Mouse (Mus musculus) bone marrow, adult 2 months (tissue): ENCODE measurements at regions not wholly inside any gene's neighbourhood (a gene's known extent, or its start where the extent isn't known, plus 50 kb on each side); places are given as distances from the start of the nearest gene placed in this dataset.
"Not testable (repeated sequence)": the region's sequence is repeated elsewhere in the genome, so short reads cannot be mapped to it uniquely, and the experiment has no call there.

Experiments used
- H3K27ac ChIP-seq: fragments of 200-500 bp; 2 replicates; pipeline ENCODE4 v1.5.1; 2012; ENCODE audit warnings: low read depth, mild to moderate bottlenecking, control low read depth, inconsistent platforms, low read length; ENCODE audit not compliant: control insufficient read depth, poor library complexity, insufficient read depth
- H3K4me1 ChIP-seq: fragments of 200-500 bp; 2 replicates; pipeline ENCODE4 v1.6.1; 2011; ENCODE audit warnings: low read length; ENCODE audit not compliant: control insufficient read depth, insufficient read depth
- H3K4me3 ChIP-seq: fragments of 200-500 bp; replicated peaks from 2 replicates; pipeline ENCODE3; 2011; ENCODE audit warnings: mild to moderate bottlenecking, low read depth, low read length, control low read depth; ENCODE audit not compliant: control insufficient read depth
- CTCF ChIP-seq: fragments of 200-500 bp; IDR thresholded peaks from 2 replicates; pipeline ENCODE4 v1.5.1; 2011; ENCODE audit warnings: low read length, control low read depth; ENCODE audit not compliant: control insufficient read depth, insufficient read depth
- POLR2A ChIP-seq: fragments of 200-500 bp; IDR thresholded peaks from 2 replicates; pipeline ENCODE4 v1.6.1; 2011; ENCODE audit warnings: low read depth, mild to moderate bottlenecking, control low read depth, low read length, borderline replicate concordance; ENCODE audit not compliant: control insufficient read depth
- WGBS: fragments of 180-500 bp; shearing (Covaris S2); methylation state at CpG from one replicate; pipeline ENCODE4 v1.1.7; 2018; 5-methylcytosine and 5-hydroxymethylcytosine counted together

DNA sequence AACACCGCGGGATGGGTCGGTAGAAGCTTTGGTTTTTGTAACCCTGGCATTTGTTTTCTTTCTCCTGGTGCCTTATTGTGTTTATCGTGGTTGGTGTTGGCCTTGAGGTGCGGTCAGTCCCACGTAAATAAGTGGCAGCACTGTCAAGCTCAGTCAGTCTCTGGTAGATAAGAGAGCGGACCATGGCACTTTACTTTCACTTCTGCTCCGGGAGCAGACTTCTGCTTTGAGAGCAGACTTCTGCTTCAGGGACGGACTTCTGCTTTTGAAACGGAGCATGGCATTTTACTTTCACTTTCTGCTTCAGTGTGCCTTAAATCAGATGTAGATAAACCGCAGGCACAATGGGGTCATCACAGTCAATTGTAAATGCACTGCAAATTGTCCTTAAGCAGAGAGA is 54.3 kb upstream of the Ccdc66 start:
- peak overlapping the region; percentile 34; the same call in 1 of the 2 replicates for H3K27ac ChIP-seq
- WGBS: 27% methylated on average over 11 of the region's 11 CpGs
- peak overlapping the region; percentile 42 for H3K4me3 ChIP-seq
- not testable (repeated sequence) for H3K4me1 ChIP-seq

DNA sequence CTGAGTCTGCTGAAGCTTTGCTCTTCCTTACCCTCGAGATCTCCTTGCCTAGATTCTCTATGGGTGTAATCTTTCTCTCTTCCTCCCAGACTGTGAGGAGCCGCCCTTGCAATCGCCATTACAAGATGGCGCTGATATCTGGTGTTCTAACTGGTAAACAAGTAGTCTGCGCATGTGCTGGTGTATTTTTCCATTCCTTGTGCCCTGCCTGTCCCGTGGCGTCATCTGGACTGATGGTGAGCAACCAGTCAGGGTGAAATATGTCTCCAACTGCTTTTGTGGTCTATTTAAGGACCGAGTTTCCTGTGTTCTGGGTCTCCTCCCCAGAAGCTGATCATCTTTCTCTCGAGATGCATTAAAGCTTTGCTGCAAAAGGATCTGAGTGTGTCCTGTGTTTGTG is 53.7 kb upstream of the Ccdc66 start:
- 76% methylated on average over 9 of the region's 9 CpGs for WGBS
- not testable (repeated sequence) for H3K4me1 ChIP-seq, H3K4me3 ChIP-seq
- 0 out of 2 replicates have a peak overlapping the region, but pooled peaks have one; percentile 34 for H3K27ac ChIP-seq

DNA sequence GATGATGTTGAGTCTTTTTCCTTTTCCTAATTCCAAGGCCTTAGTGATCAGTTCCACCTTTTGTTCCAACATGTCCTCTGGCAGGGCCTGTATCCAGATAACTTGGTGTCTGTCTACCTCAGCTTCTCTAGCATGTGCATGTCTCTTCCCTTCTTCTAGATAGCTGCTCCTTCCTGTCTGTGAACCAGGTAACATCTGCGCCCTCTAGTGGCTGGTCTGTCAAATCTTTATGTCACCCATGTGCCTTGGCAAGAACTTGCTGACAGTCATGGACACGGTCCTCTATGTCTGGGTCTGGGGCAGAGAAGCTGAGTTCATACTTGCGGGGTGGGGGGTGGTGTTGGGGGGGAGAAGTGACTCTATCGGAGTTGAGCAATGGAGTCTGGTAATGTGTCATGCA is 52.2 kb upstream of the Ccdc66 start:
- 64% methylated on average over 4 of the region's 4 CpGs for WGBS
- Histone ChIP-seq H3K4me1 (no peaks in the 10 kb centered on the region), H3K4me3 (no peak overlapping the region), H3K27ac (no peak overlapping the region)
- TF ChIP-seq CTCF (peak; percentile 62), POLR2A (no peak)

DNA sequence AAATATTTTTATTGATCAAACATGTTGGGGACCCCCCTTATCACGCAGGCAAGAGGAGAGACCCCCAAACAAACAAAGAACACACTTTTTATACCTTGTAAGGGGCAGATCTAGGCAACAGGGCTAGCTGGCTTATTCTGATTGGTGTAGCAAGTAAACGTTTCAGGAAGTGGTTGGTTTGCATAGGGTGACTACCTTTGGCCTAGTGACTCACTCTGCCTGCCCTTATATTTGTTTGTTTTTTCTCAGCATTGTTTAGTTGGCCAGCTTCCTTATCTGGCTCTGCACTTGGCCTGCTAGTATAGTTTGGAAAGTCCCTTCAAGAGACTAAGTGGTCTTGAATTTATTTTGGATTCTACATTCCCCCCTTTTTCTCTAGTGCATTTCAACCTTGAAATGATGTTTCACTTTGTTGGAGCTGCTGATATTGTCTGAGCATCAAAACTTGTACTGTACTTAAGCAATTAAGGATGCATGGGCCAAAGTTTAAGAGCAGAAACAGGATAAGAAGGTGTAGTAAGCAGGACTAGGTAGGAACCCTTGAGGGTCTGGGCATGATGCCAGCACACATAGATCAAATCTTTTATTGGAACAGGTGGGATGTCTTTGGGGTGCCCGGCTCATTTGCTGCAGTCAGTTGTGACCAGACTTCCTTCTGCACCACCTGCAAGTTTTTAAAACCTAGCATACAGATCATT is 50.7 kb upstream of the Ccdc66 start:
- 38% methylated on average over 3 of the region's 3 CpGs for WGBS
- Histone ChIP-seq H3K4me1 (no peaks in the 10 kb centered on the region), H3K27ac (no peak overlapping the region), H3K4me3 (no peak overlapping the region)
- TF ChIP-seq POLR2A (no peak), CTCF (no peak)
